Mouse (Mus musculus): Measurements from ENCODE around the gene Tmem50a. TPM values are rescaled to one million over a fixed set of nuclear protein-coding genes. Genes with fewer than 3 reads are reported as not detected.
A peak's percentile ranks its signal among the peaks of the same experiment; 100 is the strongest.

Tmem50a gene
- polyA plus RNA-seq, 1 experiment from 2014 or later, result 163 TPM

GRCm38 (mm10) chr4:134884364-134884763 lies 30.5 kb downstream of the Tmem50a start:
- no peak overlapping the region for H3K9ac ChIP-seq
- H3K4me3 ChIP-seq, result no peak overlapping the region
- H3K4me2 ChIP-seq (replicated peaks), result no peak overlapping the region
- peaks cover 5% of the 10 kb centered on the region for H3K4me1 ChIP-seq
- no peaks in the 10 kb centered on the region for H3K36me3 ChIP-seq
- 97% methylated on average over 4 of the region's 4 CpGs for WGBS
- no peaks in the 10 kb centered on the region for H3K9me3 ChIP-seq (replicated peaks)
- no peak overlapping the region for H3K27ac ChIP-seq
- ATAC-seq (ENCODE audit: low FRiP score), result no peak
- no peaks in the 10 kb centered on the region for H3K27me3 ChIP-seq

GRCm38 (mm10) chr4:134883808-134884207 lies 31.0 kb downstream of the Tmem50a start:
- Histone ChIP-seq H3K36me3 (no peaks in the 10 kb centered on the region), H3K27me3 (no peaks in the 10 kb centered on the region), H3K27ac (no peak overlapping the region), H3K4me1 (peaks cover 5% of the 10 kb centered on the region), H3K4me2 (replicated peaks) (no peak overlapping the region), H3K4me3 (no peak overlapping the region), H3K9me3 (replicated peaks) (no peaks in the 10 kb centered on the region), H3K9ac (no peak overlapping the region)
- WGBS, result 87% methylated on average over 10 of the region's 10 CpGs
- ATAC-seq (ENCODE audit: low FRiP score), result no peak

- peaks cover 5% of the 10 kb centered on the region for H3K4me1 ChIP-seq
- H3K9ac ChIP-seq, result no peak overlapping the region
- H3K4me3 ChIP-seq, result no peak overlapping the region
- WGBS, result 38% methylated on average over 6 of the region's 7 CpGs
- H3K9me3 ChIP-seq (replicated peaks), result no peaks in the 10 kb centered on the region
- H3K27ac ChIP-seq, result no peak overlapping the region
- no peak for ATAC-seq (ENCODE audit: low FRiP score)
- H3K27me3 ChIP-seq, result no peaks in the 10 kb centered on the region
- no peaks in the 10 kb centered on the region for H3K36me3 ChIP-seq
- no peak overlapping the region for H3K4me2 ChIP-seq (replicated peaks)
Observed at GRCm38 (mm10) chr4:134883266-134883665, 31.6 kb downstream of the Tmem50a start.

DNA sequence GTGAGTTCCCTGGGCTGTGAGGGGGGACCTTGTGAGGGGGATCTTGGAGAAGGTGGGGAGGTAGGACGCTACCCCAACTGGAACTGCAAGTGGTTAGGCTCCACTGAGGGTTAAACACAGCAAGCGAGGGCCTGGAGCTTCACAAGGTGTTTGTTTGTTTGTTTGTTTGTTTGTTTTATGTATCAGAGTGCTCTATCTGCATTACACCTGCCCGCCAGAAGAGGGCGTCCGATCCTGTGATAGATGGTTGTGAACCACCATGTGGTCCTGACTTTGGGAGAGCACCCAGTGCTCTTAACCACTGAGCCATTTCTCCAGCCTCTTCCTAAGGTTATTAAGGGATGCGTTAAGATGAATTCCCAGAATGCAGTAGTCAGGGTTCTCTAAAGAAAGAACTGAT lies 34.8 kb downstream of the Tmem50a start:
- Histone ChIP-seq H3K4me1 (peaks cover 5% of the 10 kb centered on the region), H3K4me2 (replicated peaks) (peak overlapping the region; percentile 53), H3K9me3 (replicated peaks) (no peaks in the 10 kb centered on the region), H3K9ac (no peak overlapping the region), H3K36me3 (no peaks in the 10 kb centered on the region), H3K27ac (no peak overlapping the region), H3K27me3 (no peaks in the 10 kb centered on the region), H3K4me3 (peak overlapping the region; percentile 21; the same call in 1 of the 2 replicates)
- WGBS, result 34% methylated on average over 6 of the region's 6 CpGs
- ATAC-seq (ENCODE audit: low FRiP score), result no peak

GRCm38 (mm10) chr4:134879410-134879981 lies 35.3 kb downstream of the Tmem50a start:
- Histone ChIP-seq H3K9ac (no peak overlapping the region), H3K9me3 (replicated peaks) (no peaks in the 10 kb centered on the region), H3K27me3 (no peaks in the 10 kb centered on the region), H3K27ac (no peak overlapping the region), H3K36me3 (no peaks in the 10 kb centered on the region), H3K4me2 (replicated peaks) (peak overlapping the region; percentile 53), H3K4me3 (peak overlapping the region; percentile 21), H3K4me1 (peaks cover 5% of the 10 kb centered on the region)
- ATAC-seq (ENCODE audit: low FRiP score), result no peak
- 2% methylated on average over 17 of the region's 17 CpGs for WGBS

GRCm38 (mm10) chr4:134876171-134876570 lies 38.7 kb downstream of the Tmem50a start:
- no peak overlapping the region for H3K9ac ChIP-seq
- no peak overlapping the region for H3K4me3 ChIP-seq
- 0 out of 2 replicates have a peak, but pooled peaks cover 4% of the 10 kb centered on the region for H3K27me3 ChIP-seq
- no peak overlapping the region for H3K4me2 ChIP-seq (replicated peaks)
- no peaks in the 10 kb centered on the region for H3K36me3 ChIP-seq
- 73% methylated on average over 9 of the region's 9 CpGs for WGBS
- no peaks in the 10 kb centered on the region for H3K9me3 ChIP-seq (replicated peaks)
- no peak overlapping the region for H3K27ac ChIP-seq
- ATAC-seq (ENCODE audit: low FRiP score), result no peak
- H3K4me1 ChIP-seq, result peaks cover 5% of the 10 kb centered on the region

- 36% methylated on average over 2 of the region's 2 CpGs for WGBS
- no peak for ATAC-seq (ENCODE audit: low FRiP score)
- H3K27me3 ChIP-seq, result peaks cover 34% of the 10 kb centered on the region
Observed at GRCm38 (mm10) chr4:134871950-134872349, 42.9 kb downstream of the Tmem50a start.

DNA sequence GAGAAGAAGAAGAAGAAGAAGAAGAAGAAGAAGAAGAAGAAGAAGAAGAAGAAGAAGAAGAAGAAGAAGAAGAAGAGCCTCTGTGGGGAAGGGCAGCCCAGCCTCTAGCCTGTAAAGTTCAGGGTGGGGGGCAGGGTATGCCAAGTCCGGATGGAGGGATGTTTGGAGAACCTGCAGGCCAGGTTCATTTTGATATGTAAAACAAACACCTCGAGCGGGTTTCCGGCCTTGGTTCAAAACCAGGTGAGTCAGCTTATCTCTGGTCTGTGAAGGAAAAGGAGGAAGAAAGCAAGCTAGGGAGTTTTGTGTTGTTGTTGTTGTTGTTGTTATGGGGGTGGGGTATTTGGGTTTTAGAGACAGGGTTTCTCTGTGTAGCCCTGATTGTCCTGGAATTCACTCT lies 43.3 kb downstream of the Tmem50a start:
- Histone ChIP-seq H3K36me3 (no peaks in the 10 kb centered on the region), H3K4me1 (peaks cover 10% of the 10 kb centered on the region; the same call in 1 of the 2 replicates), H3K9ac (no peak overlapping the region), H3K27me3 (peaks cover 34% of the 10 kb centered on the region), H3K4me2 (replicated peaks) (no peak overlapping the region), H3K27ac (no peak overlapping the region), H3K9me3 (replicated peaks) (no peaks in the 10 kb centered on the region), H3K4me3 (no peak overlapping the region)
- ATAC-seq (ENCODE audit: low FRiP score), result no peak
- WGBS, result 41% methylated on average over 4 of the region's 4 CpGs

More at GRCm38 (mm10) chr4:134871950-134872349, 42.9 kb downstream of the Tmem50a start:
- Histone ChIP-seq H3K4me3 (no peak overlapping the region), H3K27ac (no peak overlapping the region), H3K4me2 (replicated peaks) (no peak overlapping the region), H3K36me3 (no peaks in the 10 kb centered on the region), H3K4me1 (peaks cover 10% of the 10 kb centered on the region; the same call in 1 of the 2 replicates), H3K9me3 (replicated peaks) (no peaks in the 10 kb centered on the region), H3K9ac (no peak overlapping the region)

GRCm38 (mm10) chr4:134869815-134870375 lies 44.9 kb downstream of the Tmem50a start:
- Histone ChIP-seq H3K27ac (no peak overlapping the region), H3K4me3 (no peak overlapping the region), H3K4me2 (replicated peaks) (0 out of 2 replicates have a peak overlapping the region, but pooled peaks have one; percentile 7), H3K27me3 (peaks cover 34% of the 10 kb centered on the region), H3K9ac (no peak overlapping the region), H3K4me1 (peaks cover 10% of the 10 kb centered on the region; the same call in 1 of the 2 replicates), H3K36me3 (no peaks in the 10 kb centered on the region), H3K9me3 (replicated peaks) (no peaks in the 10 kb centered on the region)
- no peak for ATAC-seq (ENCODE audit: low FRiP score)
- 52% methylated on average over 7 of the region's 7 CpGs for WGBS

GRCm38 (mm10) chr4:134869068-134869730 lies 45.6 kb downstream of the Tmem50a start:
- Histone ChIP-seq H3K27me3 (peaks cover 34% of the 10 kb centered on the region), H3K27ac (no peak overlapping the region), H3K36me3 (no peaks in the 10 kb centered on the region), H3K9ac (no peak overlapping the region), H3K4me3 (no peak overlapping the region), H3K4me2 (replicated peaks) (0 out of 2 replicates have a peak overlapping the region, but pooled peaks have one; percentile 7), H3K9me3 (replicated peaks) (no peaks in the 10 kb centered on the region), H3K4me1 (peaks cover 10% of the 10 kb centered on the region; the same call in 1 of the 2 replicates)
- 15% methylated on average over 16 of the region's 16 CpGs for whole genome bisulfite sequencing
- no peak for ATAC-seq (ENCODE audit: low FRiP score)

DNA sequence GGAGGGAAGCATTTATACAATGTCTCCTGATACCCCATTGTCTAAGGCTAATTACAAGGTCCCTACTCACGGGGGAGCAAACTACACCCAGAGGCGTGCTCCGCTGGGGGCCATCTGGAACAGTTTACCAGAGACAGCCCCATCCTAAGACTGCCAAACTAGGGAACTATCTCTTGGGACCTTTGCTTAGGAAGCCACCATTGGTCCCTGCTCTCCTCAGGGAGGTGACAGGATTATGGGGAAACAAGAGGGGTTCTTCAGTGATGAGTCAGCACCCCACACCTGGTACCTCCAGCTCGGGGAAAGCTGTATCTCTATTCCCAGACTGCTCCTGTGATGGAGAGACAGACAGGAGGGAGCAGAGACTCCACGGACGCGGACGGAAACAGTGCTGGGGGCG lies 46.3 kb downstream of the Tmem50a start:
- H3K27ac ChIP-seq, result no peak overlapping the region
- no peaks in the 10 kb centered on the region for H3K36me3 ChIP-seq
- no peak overlapping the region for H3K4me2 ChIP-seq (replicated peaks)
- no peaks in the 10 kb centered on the region for H3K9me3 ChIP-seq (replicated peaks)
- WGBS, result 28% methylated on average over 8 of the region's 9 CpGs
- no peak overlapping the region for H3K9ac ChIP-seq
- peaks cover 34% of the 10 kb centered on the region for H3K27me3 ChIP-seq
- no peak for ATAC-seq (ENCODE audit: low FRiP score)
- no peak overlapping the region for H3K4me3 ChIP-seq
- H3K4me1 ChIP-seq, result peaks cover 10% of the 10 kb centered on the region; the same call in 1 of the 2 replicates

- H3K9me3 ChIP-seq (replicated peaks), result no peaks in the 10 kb centered on the region
- 91% methylated on average over 10 of the region's 10 CpGs for WGBS
- peaks cover 34% of the 10 kb centered on the region for H3K27me3 ChIP-seq
- ATAC-seq (ENCODE audit: low FRiP score), result no peak
- no peak overlapping the region for H3K4me2 ChIP-seq (replicated peaks)
- H3K9ac ChIP-seq, result no peak overlapping the region
- H3K4me3 ChIP-seq, result no peak overlapping the region
- no peak overlapping the region for H3K27ac ChIP-seq
- H3K36me3 ChIP-seq, result no peaks in the 10 kb centered on the region
- H3K4me1 ChIP-seq, result peaks cover 10% of the 10 kb centered on the region; the same call in 1 of the 2 replicates
Observed at GRCm38 (mm10) chr4:134868065-134868464, 46.8 kb downstream of the Tmem50a start.
